In genomic region chr13:57604437-57604836, GRCm38 (mm10) we compare ENCODE assay signal across 27 mouse cellular contexts.
A peak's percentile ranks its signal among the peaks of the same experiment; 100 is the strongest.
DNase-seq lines count a peak whose midpoint lies in the region; ATAC-seq lines count a peak whose summit lies in the region.
"Had no signal": no experiment of that assay in that cellular context is flagged by ENCODE, and none has a peak within 500 bp of the region (broad histone marks: within the 10 kb centered on the region; RNA-seq: fewer than 3 reads in every experiment).

No protein-coding gene starts in this region.

- no peaks in the 10 kb centered on the region for H3K36me3 ChIP-seq in forebrain, embryonic 14.5 days (ENCODE audit: control insufficient read depth, insufficient read depth, low read length)
- H3K36me3 ChIP-seq in forebrain, embryonic 15.5 days: no peaks in the 10 kb centered on the region
- no peaks in the 10 kb centered on the region for H3K36me3 ChIP-seq in liver, embryonic 11.5 days (ENCODE audit: control insufficient read depth, insufficient read depth, low read length)
- H3K36me3 ChIP-seq in liver, embryonic 13.5 days: no peaks in the 10 kb centered on the region
- H3K36me3 ChIP-seq: embryonic facial prominence, embryonic 12.5 days; intestine, embryonic 15.5 days had no signal

- ATAC-seq in forebrain, embryonic 14.5 days: no peak
- ATAC-seq in forebrain, embryonic 15.5 days (replicated peaks): no peak
- ATAC-seq in liver, embryonic 11.5 days (replicated peaks; ENCODE audit: low FRiP score): no peak
- peak; percentile 85 for ATAC-seq in liver, embryonic 13.5 days (ENCODE audit: low read depth)
- ATAC-seq: forebrain, embryonic 16.5 days; hindbrain, postnatal 0 days; intestine, embryonic 15.5 days; midbrain, embryonic 16.5 days had no signal

- no peak overlapping the region for H3K9ac ChIP-seq in forebrain, embryonic 14.5 days (ENCODE audit: low read length)
- H3K9ac ChIP-seq in forebrain, embryonic 15.5 days (replicated peaks): no peak overlapping the region
- H3K9ac ChIP-seq in liver, embryonic 11.5 days (ENCODE audit: low read depth, low read length): no peak overlapping the region
- no peak overlapping the region for H3K9ac ChIP-seq in liver, embryonic 13.5 days
- H3K9ac ChIP-seq: embryonic facial prominence, embryonic 12.5 days; intestine, embryonic 15.5 days; lung, embryonic 14.5 days had no signal

- H3K27me3 ChIP-seq in forebrain, embryonic 14.5 days (replicated peaks; ENCODE audit: control insufficient read depth, insufficient read depth, low read length): peaks cover 7% of the 10 kb centered on the region; the same call in 1 of the 2 replicates
- H3K27me3 ChIP-seq in forebrain, embryonic 15.5 days: no peaks in the 10 kb centered on the region
- no peaks in the 10 kb centered on the region for H3K27me3 ChIP-seq in liver, embryonic 11.5 days (replicated peaks; ENCODE audit: control insufficient read depth, insufficient read depth, low read length)
- no peaks in the 10 kb centered on the region for H3K27me3 ChIP-seq in liver, embryonic 13.5 days
- H3K27me3 ChIP-seq: CH12.LX; embryonic facial prominence, embryonic 12.5 days; intestine, embryonic 15.5 days had no signal

- H3K4me1 ChIP-seq in forebrain, embryonic 14.5 days (ENCODE audit: control insufficient read depth, insufficient read depth, low read length): peaks cover 15% of the 10 kb centered on the region
- peaks cover 29% of the 10 kb centered on the region for H3K4me1 ChIP-seq in forebrain, embryonic 15.5 days
- H3K4me1 ChIP-seq in liver, embryonic 11.5 days (replicated peaks; ENCODE audit: control insufficient read depth, insufficient read depth, low read length): no peaks in the 10 kb centered on the region
- H3K4me1 ChIP-seq in liver, embryonic 13.5 days (replicated peaks): 0 out of 2 replicates have a peak, but pooled peaks cover 9% of the 10 kb centered on the region
- H3K4me1 ChIP-seq: intestine, embryonic 15.5 days had no signal

- WGBS in forebrain, embryonic 14.5 days: 74% methylated on average over 3 of the region's 3 CpGs
- WGBS in forebrain, embryonic 15.5 days: 78% methylated on average over 3 of the region's 3 CpGs
- WGBS in liver, embryonic 11.5 days: 72% methylated on average over 3 of the region's 3 CpGs
- 73% methylated on average over 3 of the region's 3 CpGs for WGBS in liver, embryonic 13.5 days (ENCODE audit: insufficient replicate concordance)

- H3K4me2 ChIP-seq in forebrain, embryonic 14.5 days (ENCODE audit: low read length): no peak overlapping the region
- H3K4me2 ChIP-seq in forebrain, embryonic 15.5 days (replicated peaks): no peak overlapping the region
- H3K4me2 ChIP-seq in liver, embryonic 11.5 days: no peak overlapping the region
- H3K4me2 ChIP-seq in liver, embryonic 13.5 days: no peak overlapping the region
- H3K4me2 ChIP-seq: embryonic facial prominence, embryonic 12.5 days; intestine, embryonic 15.5 days; lung, embryonic 14.5 days; midbrain, embryonic 11.5 days had no signal

- H3K9me3 ChIP-seq in forebrain, embryonic 14.5 days (replicated peaks; ENCODE audit: control insufficient read depth, low read length): peaks cover 4% of the 10 kb centered on the region; the same call in 1 of the 2 replicates
- no peaks in the 10 kb centered on the region for H3K9me3 ChIP-seq in forebrain, embryonic 15.5 days
- H3K9me3 ChIP-seq in liver, embryonic 11.5 days (ENCODE audit: control insufficient read depth, low read length): no peaks in the 10 kb centered on the region
- H3K9me3 ChIP-seq in liver, embryonic 13.5 days (replicated peaks): no peaks in the 10 kb centered on the region
- H3K9me3 ChIP-seq: embryonic facial prominence, embryonic 12.5 days; intestine, embryonic 15.5 days had no signal

- 0 out of 2 replicates have a peak overlapping the region, but pooled peaks have one; percentile 55 for H3K27ac ChIP-seq in forebrain, embryonic 14.5 days (ENCODE audit: low read depth, low read length)
- H3K27ac ChIP-seq in forebrain, embryonic 15.5 days (replicated peaks): no peak overlapping the region
- no peak overlapping the region for H3K27ac ChIP-seq in liver, embryonic 11.5 days (ENCODE audit: low read depth, low read length)
- H3K27ac ChIP-seq in liver, embryonic 13.5 days: no peak overlapping the region
- H3K27ac ChIP-seq: hindbrain, postnatal 0 days; intestine, embryonic 15.5 days had no signal

- H3K4me3 ChIP-seq in forebrain, embryonic 14.5 days (ENCODE audit: low read depth, low read length): no peak overlapping the region
- H3K4me3 ChIP-seq in forebrain, embryonic 15.5 days: no peak overlapping the region
- no peak overlapping the region for H3K4me3 ChIP-seq in liver, embryonic 11.5 days (ENCODE audit: low read depth, low read length)
- H3K4me3 ChIP-seq in liver, embryonic 13.5 days (replicated peaks): no peak overlapping the region
- H3K4me3 ChIP-seq: embryonic facial prominence, embryonic 12.5 days; intestine, embryonic 15.5 days had no signal

- DNase-seq in forebrain, embryonic 14.5 days (ENCODE audit: low spot score): no peak
- peak; percentile 46 for DNase-seq in liver
- no peak for DNase-seq in liver, embryonic 11.5 days (ENCODE audit: low spot score)
- peak; percentile 42 for DNase-seq in liver, embryonic 13.5 days
- DNase-seq in urinary bladder, postnatal 14 days (ENCODE audit: low spot score): no peak
- no peak for DNase-seq in kidney, postnatal 4 days
- DNase-seq: adrenal gland, adult 8-10 months; cerebellum, adult 11-12 months; cerebellum, adult 9-11 months; embryo, embryonic 11 days; gastrocnemius, postnatal 10 days; heart, postnatal 36 days; kidney, adult 2 months; kidney, postnatal 36 days; left cerebral cortex, postnatal 4 days; lung, embryonic 14.5 days; lung, postnatal 36 days; thymus, adult 2 months; thymus, postnatal 36 days had no signal

Comparison
In these comparisons a context has a peak if more than half of its experiments do, and no peak if none do; other contexts are left out.
1. DNase-seq: peak in liver (single experiment) and liver, embryonic 13.5 days (single experiment); none in forebrain, embryonic 14.5 days (single experiment), liver, embryonic 11.5 days (single experiment), urinary bladder, postnatal 14 days (single experiment) and kidney, postnatal 4 days (0 of 2).